Mouse (Mus musculus) thymus, adult 2 months (tissue): Measurements from ENCODE around the gene Bhlhe23.

Experiments
- CTCF ChIP-seq: fragments of 200-500 bp; IDR thresholded peaks from 2 replicates; pipeline ENCODE4 v1.5.1; 2012; ENCODE audit warnings: mild to moderate bottlenecking, control low read depth, low read length, moderate library complexity, borderline replicate concordance; ENCODE audit not compliant: control insufficient read depth, poor library complexity, insufficient read depth; ENCODE audit errors: extremely low read depth
- POLR2A ChIP-seq: fragments of 200-500 bp; IDR thresholded peaks from 2 replicates; pipeline ENCODE4 v1.6.1; 2012; ENCODE audit warnings: mild to moderate bottlenecking, low read length, control low read depth, moderate library complexity; ENCODE audit not compliant: control insufficient read depth, poor library complexity, insufficient read depth; ENCODE audit errors: extremely low read depth

DNA sequence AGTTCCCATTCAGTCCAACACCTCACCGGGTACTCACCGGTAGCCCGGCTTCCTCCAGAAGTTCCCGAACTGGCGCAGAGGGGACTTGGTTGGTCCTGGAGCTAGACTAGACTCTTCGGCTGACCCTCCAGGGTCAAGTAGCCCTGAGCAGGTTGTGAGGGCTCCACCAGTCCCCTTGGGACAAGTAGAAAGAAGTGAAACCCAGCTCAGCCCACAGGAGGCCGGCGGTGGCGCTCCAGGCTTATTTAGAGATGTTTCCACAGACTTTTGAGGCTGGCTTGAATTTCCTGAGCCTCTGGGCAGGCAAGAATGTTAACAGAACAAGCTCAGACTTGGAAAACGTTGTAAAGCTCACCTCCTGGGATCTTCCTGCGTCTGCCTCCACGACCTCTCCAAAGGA is 1.5 kb downstream of the Bhlhe23 start:
- no peak for TF ChIP-seq POLR2A
- no peak for TF ChIP-seq CTCF
